Mouse (Mus musculus) lung, postnatal 0 days (tissue): Measurements from ENCODE around the gene Slc34a1.

Source experiments
- CTCF ChIP-seq: IDR thresholded peaks from 2 replicates; pipeline ENCODE4 v1.5.1; 2016; ENCODE audit warnings: antibody characterized with exemption, mild to moderate bottlenecking
- EP300 ChIP-seq: IDR thresholded peaks from 2 replicates; pipeline ENCODE4 v1.6.1; 2016; ENCODE audit warnings: antibody characterized with exemption, mild to moderate bottlenecking, control low read depth

GRCm38 (mm10) chr13:55418004-55418403 lies 20.0 kb downstream of the Slc34a1 start:
- TF ChIP-seq CTCF (peak; percentile 93), EP300 (no peak)
